Mouse (Mus musculus) embryonic fibroblast, embryonic 13.5 days (primary cell): ENCODE measurements around the gene Snx14.

Experiments
- CTCF ChIP-seq: IDR thresholded peaks from 2 replicates; pipeline ENCODE4 v1.5.1; 2011; ENCODE audit warnings: mild to moderate bottlenecking, control low read depth, low read length, moderate library complexity, borderline replicate concordance; ENCODE audit not compliant: insufficient read depth
- POLR2A ChIP-seq: IDR thresholded peaks from 2 replicates; pipeline ENCODE4 v1.6.1; 2011; ENCODE audit warnings: low read depth, mild to moderate bottlenecking, control low read depth, low read length, moderate library complexity

DNA sequence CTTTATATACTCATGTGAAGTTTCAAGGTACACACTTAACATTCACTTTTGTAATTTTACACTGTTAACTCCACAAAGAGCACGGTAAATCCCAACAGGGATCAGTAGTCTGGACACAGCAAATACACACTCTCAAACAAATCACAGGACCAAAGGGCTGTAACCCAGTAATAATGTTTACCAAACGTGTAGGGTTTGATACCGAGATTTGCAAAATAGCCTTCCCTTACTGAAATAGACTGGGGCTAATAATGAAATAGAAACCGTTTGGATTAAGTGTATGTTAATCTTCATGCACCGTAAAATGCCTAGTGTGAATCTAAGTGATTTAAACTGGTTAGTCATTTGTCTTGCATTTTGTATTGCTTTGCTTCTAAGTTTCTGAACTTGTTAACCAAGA is 1.2 kb upstream of the Snx14 start:
- TF ChIP-seq POLR2A: no peak
- TF ChIP-seq CTCF: no peak
